Mouse (Mus musculus) thymus, adult 18-20 months (tissue): Measurements from ENCODE around the gene Mrps2.
"Not testable (repeated sequence)": the region's sequence is repeated elsewhere in the genome, so short reads cannot be mapped to it uniquely, and the experiment has no call there.

ENCODE experiments used
- DNase-seq, 2 experiments: peaks; one replicate each; pipeline ENCODE4 v3.0.0; 2022; ENCODE audit warnings: mixed read lengths in 2 of 2

Mrps2 gene

GRCm38 (mm10) chr2:28477993-28478392 lies 10.1 kb downstream of the Mrps2 start:
- DNase-seq, result not testable (repeated sequence)

- DNase-seq, result no peak
These were observed 11.6 kb downstream of the Mrps2 start for GRCm38 (mm10) chr2:28479208-28480204.

- no peak for DNase-seq
These were observed 16.0 kb downstream of the Mrps2 start for GRCm38 (mm10) chr2:28483861-28484260.

GRCm38 (mm10) chr2:28494521-28494920 lies 26.7 kb downstream of the Mrps2 start:
- DNase-seq, result no peak

- DNase-seq, result no peak
These were observed 27.4 kb downstream of the Mrps2 start for GRCm38 (mm10) chr2:28495207-28495756.

- DNase-seq, result no peak
These were observed 28.1 kb downstream of the Mrps2 start for GRCm38 (mm10) chr2:28495801-28496595.

GRCm38 (mm10) chr2:28496671-28497070 lies 28.8 kb downstream of the Mrps2 start, which contains the start of gene Gbgt1:
Gene Gbgt1 (plus strand): TSS chr2:28496891.
- DNase-seq, result no peak

GRCm38 (mm10) chr2:28497561-28497960 lies 29.7 kb downstream of the Mrps2 start:
- no peak for DNase-seq

- DNase-seq, result no peak
These were observed 30.6 kb downstream of the Mrps2 start for GRCm38 (mm10) chr2:28498431-28498830.

GRCm38 (mm10) chr2:28502987-28503386 lies 35.1 kb downstream of the Mrps2 start:
- no peak for DNase-seq

- DNase-seq, result no peak
These were observed 36.8 kb downstream of the Mrps2 start for GRCm38 (mm10) chr2:28504676-28505075.

- DNase-seq, result no peak
These were observed 37.9 kb downstream of the Mrps2 start, which contains the start of gene Gm10134 for GRCm38 (mm10) chr2:28505795-28506194. Gene Gm10134 (plus strand): TSS chr2:28506095.

GRCm38 (mm10) chr2:28506291-28506690 lies 38.4 kb downstream of the Mrps2 start:
- no peak for DNase-seq

- not testable (repeated sequence) for DNase-seq
These were observed 43.7 kb downstream of the Mrps2 start for GRCm38 (mm10) chr2:28511600-28511999.

GRCm38 (mm10) chr2:28512798-28513401 lies 45.0 kb downstream of the Mrps2 start, which contains the start of gene Ralgds:
Gene Ralgds (plus strand): TSS chr2:28513125.
- peak in 1 of 2 experiments; percentile 37 for DNase-seq

GRCm38 (mm10) chr2:28513431-28514370 lies 45.8 kb downstream of the Mrps2 start:
- peak in 1 of 2 experiments; percentile 32 for DNase-seq

GRCm38 (mm10) chr2:28514489-28514888 lies 46.6 kb downstream of the Mrps2 start:
- peak in 1 of 2 experiments; percentile 64 for DNase-seq

GRCm38 (mm10) chr2:28517206-28517909 lies 49.5 kb downstream of the Mrps2 start:
- peak in 1 of 2 experiments; percentile 54 for DNase-seq

- peak in 1 of 2 experiments; percentile 35 for DNase-seq
These were observed 50.4 kb downstream of the Mrps2 start for GRCm38 (mm10) chr2:28518231-28518630.

GRCm38 (mm10) chr2:28520581-28520980 lies 52.7 kb downstream of the Mrps2 start:
- DNase-seq, result no peak
